Mouse (Mus musculus) neural tube, embryonic 14.5 days (tissue): ENCODE measurements around the gene Ccdc149. TPM values are rescaled to one million over a fixed set of nuclear protein-coding genes. Genes with fewer than 3 reads are reported as not detected.

Experiments
- ATAC-seq: fragments of 200-750 bp; cut with Nextera tagmentation; 2 replicates; pipeline ENCODE4 v1.8.0; 2017; ENCODE audit warnings: low read depth, mild to moderate bottlenecking, moderate TSS enrichment, moderate library complexity
- H3K27ac ChIP-seq: fragments of 300-500 bp; sonication (generic); 2 replicates; pipeline ENCODE4 v1.5.1; 2014; ENCODE audit warnings: low read depth, mild to moderate bottlenecking, control low read depth, low read length, moderate library complexity, mixed read lengths
- H3K27me3 ChIP-seq: fragments of 300-500 bp; sonication (generic); 2 replicates; pipeline ENCODE4 v1.6.1; 2014; ENCODE audit warnings: low read length; ENCODE audit not compliant: control insufficient read depth, insufficient read depth
- H3K36me3 ChIP-seq: fragments of 300-500 bp; sonication (generic); 2 replicates; pipeline ENCODE4 v1.6.1; 2014; ENCODE audit warnings: low read length, mixed read lengths; ENCODE audit not compliant: control insufficient read depth, insufficient read depth
- H3K4me1 ChIP-seq: fragments of 300-500 bp; sonication (generic); 2 replicates; pipeline ENCODE4 v1.6.1; 2014; ENCODE audit warnings: low read length; ENCODE audit not compliant: control insufficient read depth, insufficient read depth
- H3K4me2 ChIP-seq: fragments of 300-500 bp; sonication (generic); 2 replicates; pipeline ENCODE4 v1.6.1; 2014; ENCODE audit warnings: mild to moderate bottlenecking, low read depth, low read length, control low read depth
- H3K4me3 ChIP-seq: fragments of 300-500 bp; sonication (generic); 2 replicates; pipeline ENCODE4 v1.5.1; 2014; ENCODE audit warnings: low read depth, low read length, control low read depth, mixed read lengths
- H3K9ac ChIP-seq: fragments of 300-500 bp; sonication (generic); replicated peaks from 2 replicates; pipeline ENCODE4 v1.6.1; 2014; ENCODE audit warnings: low read depth, mild to moderate bottlenecking, control low read depth, low read length, mixed read lengths
- H3K9me3 ChIP-seq: fragments of 300-500 bp; sonication (generic); 2 replicates; pipeline ENCODE4 v1.6.1; 2016; ENCODE audit warnings: low read length; ENCODE audit not compliant: control insufficient read depth
- WGBS: fragments of 180-500 bp; shearing (Covaris S2); extraction: QIAGEN DNeasy Blood & Tissue Kit; methylation state at CpG from one replicate; pipeline ENCODE4 v1.1.7; 2014; 5-methylcytosine and 5-hydroxymethylcytosine counted together
- polyA plus RNA-seq: library from polyadenylated mRNA; unstranded; fragments of >200 nt; fragmentation: Nextera tagmentation; extraction: Ambion mirVana; gene quantifications from 2 replicates; pipeline ENCODE4 v1.2.1, GENCODE M21; 2014

The Ccdc149 gene
- polyA plus RNA-seq, 1 experiment from 2014 or later: 12.3 TPM

DNA sequence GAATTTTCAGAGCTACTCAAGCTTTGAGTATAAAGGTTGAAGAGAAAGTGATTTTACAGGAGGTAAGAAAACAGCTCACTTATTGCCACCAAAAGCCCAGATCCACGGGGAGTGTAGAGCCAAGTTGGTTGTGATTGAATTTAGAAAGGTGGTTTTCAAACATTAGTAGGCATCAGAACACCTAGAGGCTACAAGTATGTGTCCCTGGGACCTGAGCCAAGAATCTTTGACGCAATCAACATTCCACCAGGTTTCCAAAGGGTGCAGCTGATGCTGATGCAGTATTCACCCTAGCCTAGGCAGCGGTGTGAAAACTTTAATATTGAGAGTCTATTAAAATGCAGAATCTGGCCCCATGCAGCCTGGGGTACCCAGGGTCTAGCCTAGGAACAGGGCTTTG lies 135.7 kb downstream of the Ccdc149 start:
- H3K27ac ChIP-seq: no peak overlapping the region
- H3K9me3 ChIP-seq: no peaks in the 10 kb centered on the region
- H3K4me1 ChIP-seq: no peaks in the 10 kb centered on the region
- H3K27me3 ChIP-seq: no peaks in the 10 kb centered on the region
- no peak overlapping the region for H3K9ac ChIP-seq
- no peaks in the 10 kb centered on the region for H3K36me3 ChIP-seq
- WGBS: 84% methylated on average over 3 of the region's 3 CpGs
- no peak overlapping the region for H3K4me3 ChIP-seq
- no peak for ATAC-seq
- no peak overlapping the region for H3K4me2 ChIP-seq

DNA sequence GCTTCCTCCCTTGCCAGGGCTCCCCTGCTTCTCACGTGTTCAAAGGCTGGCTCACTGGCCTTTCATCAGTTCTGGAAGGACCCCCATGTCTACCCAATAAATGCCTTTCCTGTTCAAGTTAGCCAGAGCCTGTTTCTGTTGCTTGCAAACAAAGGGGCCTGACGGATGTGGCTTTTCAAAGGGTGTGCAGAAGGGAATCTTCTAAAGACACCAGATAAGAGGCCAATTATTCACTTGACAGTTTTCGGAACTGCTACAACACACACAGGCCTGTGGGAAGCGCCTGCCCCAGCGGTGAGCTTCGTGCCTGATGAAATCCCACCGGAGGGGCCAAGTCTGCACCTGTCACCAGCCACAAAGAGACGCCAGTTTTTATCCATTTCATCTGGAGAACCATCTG lies 139.2 kb downstream of the Ccdc149 start:
- Histone ChIP-seq H3K4me2 (no peak overlapping the region), H3K36me3 (no peaks in the 10 kb centered on the region), H3K27ac (no peak overlapping the region), H3K4me3 (no peak overlapping the region), H3K9ac (no peak overlapping the region), H3K27me3 (no peaks in the 10 kb centered on the region), H3K9me3 (no peaks in the 10 kb centered on the region), H3K4me1 (no peaks in the 10 kb centered on the region)
- 13% methylated on average over 8 of the region's 8 CpGs for WGBS
- ATAC-seq: no peak; the same call in 1 of the 2 replicates

Other genes starting within 250 kb of the Ccdc149 start
- 0.92 and 2.0 TPM in 2 replicates for gene Sod3, start 107.7 kb downstream of the Ccdc149 start, polyA plus RNA-seq
- 6.3 and 8.6 TPM in 2 replicates for gene Lgi2, start 94.9 kb upstream of the Ccdc149 start, polyA plus RNA-seq
- gene Sepsecs, start 198.2 kb upstream of the Ccdc149 start, polyA plus RNA-seq: 7.4 and 8.3 TPM in 2 replicates